Mouse (Mus musculus): ENCODE data around the gene Lrrc29.

GRCm38 (mm10) chr8:105270101-105270915 lies 55.8 kb downstream of the Lrrc29 start:
- TF ChIP-seq POLR2A (IDR thresholded peaks at IDR 0.05; ENCODE audit: borderline replicate concordance, extremely low read depth, low read depth, low read length) (no peak), CTCF (IDR thresholded peaks at IDR 0.05; ENCODE audit: insufficient read depth, low read length) (no peak)
